Mouse (Mus musculus) T-helper 17 cell (primary cell): Measurements from ENCODE around the gene Olfr1186.
"Not testable (repeated sequence)": the region's sequence is repeated elsewhere in the genome, so short reads cannot be mapped to it uniquely, and the experiment has no call there.

ENCODE experiments used
- in situ Hi-C, 2 experiments: fragments of 300-600 bp; cut with MboI, MseI; formaldehyde crosslinking; loops; 1 replicate in 1 of 2; 2 replicates in 1 of 2; pipeline ENCODE4 v1.15.1; 2025; ENCODE audit warnings: high pct_unique_total_duplicates in 2 of 2

Olfr1186 gene

GRCm38 (mm10) chr2:88518251-88518650 lies at the start of gene Olfr1186:
Gene Olfr1186, plus strand, starts transcription at chr2:88518551.
- in situ Hi-C loops, result no loop called here

GRCm38 (mm10) chr2:88483298-88483697 lies 35.1 kb upstream of the Olfr1186 start, which contains the start of gene Olfr1184:
Gene Olfr1184, plus strand, starts transcription at chr2:88483598.
- in situ Hi-C loops, result no loop called here

- in situ Hi-C loops, result no loop called here
Measured at GRCm38 (mm10) chr2:88493020-88493419, 25.3 kb upstream of the Olfr1186 start, which contains the start of gene Olfr1185-ps1. Gene Olfr1185-ps1, plus strand, starts transcription at chr2:88493320.

- in situ Hi-C loops, result no loop called here
Measured at GRCm38 (mm10) chr2:88525720-88526119, 7.4 kb downstream of the Olfr1186 start.

DNA sequence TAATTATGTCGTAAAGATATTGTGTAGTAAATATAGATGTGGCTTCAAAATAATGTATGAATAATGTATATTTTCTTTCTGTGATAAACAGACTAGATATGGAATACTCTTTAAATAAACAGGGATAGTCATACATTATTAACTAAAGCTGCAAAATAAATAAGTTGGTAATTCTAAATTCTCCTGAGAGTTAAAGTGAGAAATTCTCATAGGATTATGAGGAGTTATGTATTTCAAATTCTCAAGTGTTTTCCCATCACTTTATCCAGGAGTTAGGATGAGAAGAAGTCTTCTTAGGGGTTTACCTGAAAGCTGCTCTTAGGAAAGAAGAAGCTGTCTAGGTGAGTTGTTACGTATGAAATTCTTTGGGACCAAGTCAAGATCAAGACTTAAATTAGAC lies 38.3 kb downstream of the Olfr1186 start, which contains the start of gene Olfr1188:
Olfr1188 (plus strand) TSS at position 301 of the 400 bp plus-strand sequence.
- in situ Hi-C loops, result no loop called here

GRCm38 (mm10) chr2:88572696-88573095 lies 54.3 kb downstream of the Olfr1186 start:
- in situ Hi-C loops, result not testable (repeated sequence)
